Mouse (Mus musculus) hindbrain, embryonic 14.5 days (tissue): ENCODE results near the gene Tcea3. TPM values are rescaled to one million over a fixed set of nuclear protein-coding genes. Genes with fewer than 3 reads are reported as not detected.

Experiments used
- ATAC-seq: fragments of 200-750 bp; cut with Nextera tagmentation; 2 replicates; pipeline ENCODE4 v1.8.0; 2017; ENCODE audit warnings: moderate number of reproducible peaks, mild to moderate bottlenecking, moderate TSS enrichment, moderate library complexity; ENCODE audit not compliant: low FRiP score
- DNase-seq: peaks from one replicate; pipeline ENCODE4 v3.0.0-alpha.2; 2015; ENCODE audit warnings: low spot score
- H3K27ac ChIP-seq: fragments of 300-500 bp; sonication (generic); 2 replicates; pipeline ENCODE4 v1.5.1; 2014; ENCODE audit warnings: mild to moderate bottlenecking, moderate library complexity
- H3K27me3 ChIP-seq: fragments of 300-500 bp; sonication (generic); 2 replicates; pipeline ENCODE4 v1.6.1; 2014; ENCODE audit warnings: mild to moderate bottlenecking, low read length, mixed read lengths; ENCODE audit not compliant: control insufficient read depth, insufficient read depth
- H3K36me3 ChIP-seq: fragments of 300-500 bp; sonication (generic); replicated peaks from 2 replicates; pipeline ENCODE4 v1.6.1; 2014; ENCODE audit not compliant: control insufficient read depth, insufficient read depth
- H3K4me1 ChIP-seq: fragments of 300-500 bp; sonication (generic); replicated peaks from 2 replicates; pipeline ENCODE4 v1.6.1; 2014; ENCODE audit warnings: antibody characterized with exemption, low read length, mixed read lengths; ENCODE audit not compliant: control insufficient read depth, insufficient read depth
- H3K4me2 ChIP-seq: fragments of 300-500 bp; sonication (generic); replicated peaks from 2 replicates; pipeline ENCODE4 v1.6.1; 2014; ENCODE audit warnings: mild to moderate bottlenecking, moderate library complexity
- H3K4me3 ChIP-seq: fragments of 300-500 bp; sonication (generic); replicated peaks from 2 replicates; pipeline ENCODE4 v1.5.1; 2014; ENCODE audit warnings: mild to moderate bottlenecking, low read length
- H3K9ac ChIP-seq: fragments of 300-500 bp; sonication (generic); 2 replicates; pipeline ENCODE4 v1.6.1; 2014
- H3K9me3 ChIP-seq: fragments of 300-500 bp; sonication (generic); 2 replicates; pipeline ENCODE4 v1.6.1; 2016; ENCODE audit warnings: low read length; ENCODE audit not compliant: control insufficient read depth
- WGBS: fragments of 180-500 bp; shearing (Covaris S2); extraction: QIAGEN DNeasy Blood & Tissue Kit; methylation state at CpG from one replicate; pipeline ENCODE4 v1.1.7; 2014; 5-methylcytosine and 5-hydroxymethylcytosine counted together
- polyA plus RNA-seq: library from polyadenylated mRNA; unstranded; fragments of >200 nt; fragmentation: Nextera tagmentation; extraction: Ambion mirVana; gene quantifications from 2 replicates; pipeline ENCODE4 v1.2.1, GENCODE M21; 2014

Gene Tcea3
- polyA plus RNA-seq, 1 experiment from 2014 or later, result 2.0 TPM

DNA sequence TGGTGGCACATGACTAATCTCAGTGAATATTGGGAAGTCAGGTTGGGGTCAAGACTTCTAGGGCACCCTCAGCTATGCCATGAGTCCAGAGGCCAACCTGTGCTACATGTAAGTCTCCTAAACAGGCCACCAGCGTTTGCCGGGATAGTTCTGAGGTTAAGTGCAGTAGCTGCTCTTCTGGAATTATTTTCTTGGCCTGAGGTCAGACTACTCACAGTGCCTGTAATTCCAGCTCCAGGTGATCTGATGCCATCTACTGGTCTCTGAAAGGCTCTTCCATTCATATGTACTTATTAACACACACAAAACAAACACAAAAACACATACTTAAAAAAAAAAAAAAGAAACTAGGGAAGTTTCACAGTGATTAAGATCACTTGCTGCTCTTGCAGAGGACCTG is 76.7 kb downstream of the Tcea3 start:
- 69% methylated on average over 2 of the region's 2 CpGs for WGBS
- Histone ChIP-seq H3K4me1 (no peaks in the 10 kb centered on the region), H3K9me3 (no peaks in the 10 kb centered on the region), H3K36me3 (peaks cover 69% of the 10 kb centered on the region), H3K9ac (no peak overlapping the region), H3K4me2 (no peak overlapping the region), H3K27ac (no peak overlapping the region), H3K27me3 (no peaks in the 10 kb centered on the region), H3K4me3 (no peak overlapping the region)
- no peak for DNase-seq
- no peak for ATAC-seq

Other genes with a start within 250 kb of the Tcea3 start
- 31.1 and 33.3 TPM in 2 replicates for gene Eloa, start 226.0 kb upstream of the Tcea3 start, polyA plus RNA-seq
- gene Rpl11, start 194.3 kb upstream of the Tcea3 start, polyA plus RNA-seq, result 264 and 303 TPM in 2 replicates
- 194 and 206 TPM in 2 replicates for gene Id3, start 104.2 kb upstream of the Tcea3 start, polyA plus RNA-seq
- 1.2 and 1.3 TPM in 2 replicates for gene E2f2, start 75.3 kb upstream of the Tcea3 start, polyA plus RNA-seq
- gene Asap3, start 41.4 kb upstream of the Tcea3 start, polyA plus RNA-seq, result 4.9 TPM in 2 replicates
- gene Zfp46, start 37.0 kb downstream of the Tcea3 start, polyA plus RNA-seq, result 39.8 and 48.8 TPM in 2 replicates
- 155 and 177 TPM in 2 replicates for gene Hnrnpr, start 63.2 kb downstream of the Tcea3 start, polyA plus RNA-seq
- gene Htr1d, start 175.8 kb downstream of the Tcea3 start, polyA plus RNA-seq, result 1.9 and 2.1 TPM in 2 replicates
- 0.20 and 0.32 TPM in 2 replicates for gene 6030445D17Rik, start 214.5 kb downstream of the Tcea3 start, polyA plus RNA-seq
- gene Luzp1, start 222.0 kb downstream of the Tcea3 start, polyA plus RNA-seq, result 48.6 and 56.8 TPM in 2 replicates